Mouse (Mus musculus) olfactory bulb, adult 2 months (tissue): ENCODE results near the gene Trpm2.

Experiments
- CTCF ChIP-seq: fragments of 200-500 bp; IDR thresholded peaks from 2 replicates; pipeline ENCODE4 v1.5.1; 2012; ENCODE audit warnings: low read depth, mild to moderate bottlenecking, low read length, moderate library complexity; ENCODE audit not compliant: insufficient read depth
- POLR2A ChIP-seq: fragments of 200-500 bp; IDR thresholded peaks from 2 replicates; pipeline ENCODE4 v1.6.1; 2012; ENCODE audit warnings: mild to moderate bottlenecking, low read depth, low read length, moderate library complexity; ENCODE audit not compliant: insufficient read depth

- TF ChIP-seq CTCF, result no peak
- TF ChIP-seq POLR2A, result no peak
Observed at GRCm38 (mm10) chr10:78012661-78013495, 42.5 kb upstream of the Trpm2 start.
